Mouse (Mus musculus): ENCODE measurements around the gene Usp2.

Gene Usp2

GRCm38 (mm10) chr9:44045884-44046272, 20.9 kb upstream of the Usp2 start:
- in situ Hi-C loops (cut with MboI, MseI) = loop anchor here (5.0 kb wide), 1 partner anchor 59 kb away; no protein-coding TSS in a partner anchor

DNA sequence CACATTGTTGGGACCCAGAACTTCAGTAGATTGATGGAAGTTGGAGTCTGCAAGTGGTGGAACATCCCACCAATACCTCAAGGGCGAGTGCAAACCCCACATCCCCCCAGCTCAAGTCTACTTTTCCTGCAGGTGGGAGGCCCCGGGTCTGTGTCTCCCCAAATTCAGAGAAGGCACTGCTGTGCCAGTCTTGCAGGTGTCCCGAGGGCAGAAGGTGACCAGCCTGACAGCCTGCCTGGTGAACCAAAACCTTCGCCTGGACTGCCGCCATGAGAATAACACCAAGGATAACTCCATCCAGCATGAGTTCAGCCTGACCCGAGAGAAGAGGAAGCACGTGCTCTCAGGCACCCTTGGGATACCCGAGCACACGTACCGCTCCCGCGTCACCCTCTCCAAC, 20.4 kb upstream of the Usp2 start:
- in situ Hi-C loops (cut with MboI, MseI) = loop anchor here (5.0 kb wide), 1 partner anchor 59 kb away; no protein-coding TSS in a partner anchor

DNA sequence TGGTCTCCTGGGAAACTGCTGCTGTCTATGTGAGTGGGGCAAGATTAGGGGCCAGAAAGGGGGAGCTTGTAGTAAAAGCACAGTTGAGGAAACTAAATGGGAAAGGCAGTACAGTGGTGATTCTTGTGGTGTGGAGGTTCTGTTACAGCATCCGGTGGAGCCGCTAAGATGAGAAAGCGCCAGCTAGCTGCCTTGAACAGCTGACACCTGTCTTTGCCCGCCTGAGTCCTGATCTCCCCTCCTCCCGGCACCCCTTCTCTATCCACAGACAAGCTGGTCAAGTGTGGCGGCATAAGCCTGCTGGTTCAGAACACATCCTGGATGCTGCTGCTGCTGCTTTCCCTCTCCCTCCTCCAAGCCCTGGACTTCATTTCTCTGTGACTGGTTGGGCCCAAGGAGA, 19.8 kb upstream of the Usp2 start:
- in situ Hi-C loops (cut with MboI, MseI) = loop anchor here (5.0 kb wide), 1 partner anchor 60 kb away; no protein-coding TSS in a partner anchor

DNA sequence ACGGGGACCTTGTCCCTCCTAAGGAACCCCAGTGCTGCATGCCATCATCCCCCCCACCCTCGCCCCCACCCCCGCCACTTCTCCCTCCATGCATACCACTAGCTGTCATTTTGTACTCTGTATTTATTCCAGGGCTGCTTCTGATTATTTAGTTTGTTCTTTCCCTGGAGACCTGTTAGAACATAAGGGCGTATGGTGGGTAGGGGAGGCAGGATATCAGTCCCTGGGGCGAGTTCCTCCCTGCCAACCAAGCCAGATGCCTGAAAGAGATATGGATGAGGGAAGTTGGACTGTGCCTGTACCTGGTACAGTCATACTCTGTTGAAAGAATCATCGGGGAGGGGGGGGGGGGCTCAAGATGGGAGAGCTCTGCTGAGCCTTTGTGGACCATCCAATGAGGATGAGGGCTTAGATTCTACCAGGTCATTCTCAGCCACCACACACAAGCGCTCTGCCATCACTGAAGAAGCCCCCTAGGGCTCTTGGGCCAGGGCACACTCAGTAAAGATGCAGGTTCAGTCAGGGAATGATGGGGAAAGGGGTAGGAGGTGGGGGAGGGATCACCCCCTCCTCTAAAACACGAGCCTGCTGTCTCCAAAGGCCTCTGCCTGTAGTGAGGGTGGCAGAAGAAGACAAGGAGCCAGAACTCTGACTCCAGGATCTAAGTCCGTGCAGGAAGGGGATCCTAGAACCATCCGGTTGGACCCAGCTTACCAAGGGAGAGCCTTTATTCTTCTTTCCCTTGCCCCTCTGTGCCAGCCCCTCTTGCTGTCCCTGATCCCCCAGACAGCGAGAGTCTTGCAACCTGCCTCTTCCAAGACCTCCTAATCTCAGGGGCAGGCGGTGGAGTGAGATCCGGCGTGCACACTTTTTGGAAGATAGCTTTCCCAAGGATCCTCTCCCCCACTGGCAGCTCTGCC, 19.0 kb upstream of the Usp2 start:
- in situ Hi-C loops (cut with MboI, MseI) = loop anchor here (5.0 kb wide), 1 partner anchor 61 kb away; no protein-coding TSS in a partner anchor

- in situ Hi-C loops (cut with MboI, MseI) = loop anchor here (5.0 kb wide), 1 partner anchor 61 kb away; no protein-coding TSS in a partner anchor
These were observed 18.1 kb upstream of the Usp2 start for GRCm38 (mm10) chr9:44048541-44049380.

DNA sequence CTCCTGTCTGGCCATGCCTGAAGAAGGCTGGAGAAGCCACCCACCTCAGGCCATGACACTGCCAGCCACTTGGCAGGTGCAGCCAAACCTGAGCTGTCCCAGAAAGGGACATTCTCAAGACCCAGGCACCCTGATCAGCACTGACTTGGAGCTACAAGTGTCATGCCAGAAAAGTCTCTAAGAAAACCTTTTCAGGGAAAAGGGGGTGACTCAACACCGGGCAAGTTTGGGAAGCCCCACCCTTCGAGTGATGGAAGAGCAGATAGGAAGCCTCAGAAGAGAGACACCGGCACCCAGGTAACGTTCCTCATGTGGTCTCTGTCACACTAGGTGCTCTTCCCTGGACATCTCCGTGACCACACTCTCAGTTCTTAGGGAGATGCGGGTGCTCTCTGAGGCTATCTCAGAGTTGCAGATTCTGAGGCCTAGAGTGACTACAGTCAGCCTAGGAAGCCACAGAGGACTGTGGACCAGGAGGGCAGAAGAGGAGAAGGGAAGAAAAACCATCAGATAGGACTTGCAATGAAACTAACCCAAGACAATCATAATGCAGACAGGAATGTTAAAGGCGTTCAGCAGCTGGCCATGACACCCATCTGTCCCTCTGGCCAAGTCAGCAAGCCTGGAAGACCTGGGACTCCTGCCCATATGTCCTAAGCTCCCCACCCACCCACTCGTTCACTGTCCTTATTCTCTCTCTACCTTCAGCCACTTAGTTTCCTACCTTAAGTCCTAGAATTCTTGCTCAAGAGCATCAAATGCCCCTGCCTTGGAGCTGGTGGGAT, 17.2 kb upstream of the Usp2 start:
- in situ Hi-C loops (cut with MboI, MseI) = loop anchor here (5.0 kb wide), 1 partner anchor 62 kb away; no protein-coding TSS in a partner anchor

DNA sequence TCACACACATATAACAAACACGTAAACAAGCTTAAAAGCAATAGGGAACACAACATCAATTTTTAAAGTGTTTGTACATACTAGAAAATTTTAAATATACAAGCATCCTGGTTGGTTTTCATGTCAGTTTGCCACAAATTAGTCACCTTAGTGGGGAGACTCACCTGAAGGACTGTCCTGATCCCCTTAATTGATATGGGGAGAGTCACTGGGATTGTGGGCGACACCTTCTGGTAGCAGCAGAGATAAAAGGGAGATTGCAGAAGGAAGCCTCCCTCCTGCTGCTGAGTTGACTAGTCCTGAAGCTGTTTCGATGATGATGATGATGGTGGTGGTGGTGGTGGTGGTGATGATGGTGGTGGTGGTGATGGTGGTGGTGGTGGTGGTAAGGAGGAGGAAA, 14.0 kb upstream of the Usp2 start:
- in situ Hi-C loops (cut with MboI, MseI) = no loop called here

DNA sequence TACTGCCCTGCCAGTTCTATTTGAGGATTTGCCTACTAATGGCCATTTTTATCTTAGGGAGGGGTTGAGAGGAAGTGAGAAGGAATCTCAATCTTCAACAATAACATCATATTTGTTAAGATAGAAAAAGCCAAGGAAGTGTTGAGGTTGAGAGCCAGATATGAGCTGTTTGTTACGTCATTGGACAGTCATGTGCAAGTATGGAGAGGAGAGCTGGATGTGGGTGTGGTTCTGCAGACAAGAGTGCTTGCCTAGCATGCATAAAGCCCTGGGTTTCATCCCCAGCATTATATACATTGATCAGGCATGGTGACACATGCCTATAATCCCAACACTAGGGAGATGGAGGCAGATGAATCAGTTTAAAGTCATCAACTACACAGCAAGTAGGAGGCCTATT, 12.9 kb upstream of the Usp2 start:
- in situ Hi-C loops (cut with MboI, MseI) = no loop called here

GRCm38 (mm10) chr9:44058606-44059005, 8.2 kb upstream of the Usp2 start:
- in situ Hi-C loops (cut with MboI, MseI) = no loop called here

DNA sequence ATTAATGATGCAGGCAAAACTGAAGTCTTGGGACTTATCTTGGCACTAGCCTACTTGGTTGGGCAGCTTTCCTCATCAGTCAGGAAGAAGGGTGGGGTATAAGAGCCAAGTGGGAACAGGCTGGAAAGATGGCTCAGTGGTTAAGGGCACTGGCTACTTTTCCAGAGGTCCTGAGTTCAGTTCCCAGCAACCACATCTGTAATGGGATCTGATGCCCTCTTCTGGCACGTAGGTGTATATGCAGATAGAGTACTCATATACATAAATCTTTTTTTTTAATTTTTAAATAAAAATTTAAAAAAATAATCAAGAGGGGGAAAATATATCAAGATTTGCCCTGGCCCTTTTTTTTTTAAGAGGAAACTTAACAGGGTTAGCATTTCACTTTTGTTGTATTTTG, 1.6 kb upstream of the Usp2 start:
- in situ Hi-C loops (cut with MboI, MseI) = no loop called here

DNA sequence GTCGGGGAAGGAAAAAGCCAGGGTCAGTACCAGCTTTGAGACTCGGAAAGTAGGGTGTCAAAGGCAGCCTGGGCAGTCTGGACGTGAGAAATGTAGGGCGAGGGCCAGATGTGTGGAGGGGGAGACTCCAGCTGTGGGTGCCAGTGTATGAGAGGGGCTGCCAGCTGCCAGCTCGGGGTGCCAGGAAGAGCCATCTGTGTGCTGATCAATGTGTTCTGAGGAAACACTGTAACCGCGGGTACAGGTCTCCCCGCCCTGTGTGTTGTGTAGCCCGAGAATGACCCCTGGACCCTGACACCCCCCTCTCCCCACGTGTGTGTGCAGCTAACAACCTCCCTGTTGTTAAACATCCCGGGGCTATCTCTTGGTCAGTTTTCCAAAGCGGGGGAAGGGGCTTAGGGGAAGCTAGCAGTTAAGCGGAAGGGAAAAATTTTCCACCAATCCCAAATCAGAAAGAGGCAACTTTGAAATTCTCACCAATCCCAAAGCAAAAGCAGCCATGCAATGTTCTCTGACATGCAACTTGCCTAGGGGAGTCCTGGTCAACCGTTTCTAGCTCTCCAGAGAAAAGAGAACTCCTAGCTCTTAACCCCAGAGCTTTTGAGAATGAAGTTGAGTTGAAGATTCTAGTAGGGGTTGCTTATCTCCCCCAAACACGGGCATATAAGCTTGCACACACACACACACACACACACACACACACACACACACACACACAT, 579 bp downstream of the Usp2 start:
- in situ Hi-C loops (cut with MboI, MseI) = no loop called here

- in situ Hi-C loops (cut with MboI, MseI) = no loop called here
These were observed 1.1 kb downstream of the Usp2 start for GRCm38 (mm10) chr9:44067960-44068330.

DNA sequence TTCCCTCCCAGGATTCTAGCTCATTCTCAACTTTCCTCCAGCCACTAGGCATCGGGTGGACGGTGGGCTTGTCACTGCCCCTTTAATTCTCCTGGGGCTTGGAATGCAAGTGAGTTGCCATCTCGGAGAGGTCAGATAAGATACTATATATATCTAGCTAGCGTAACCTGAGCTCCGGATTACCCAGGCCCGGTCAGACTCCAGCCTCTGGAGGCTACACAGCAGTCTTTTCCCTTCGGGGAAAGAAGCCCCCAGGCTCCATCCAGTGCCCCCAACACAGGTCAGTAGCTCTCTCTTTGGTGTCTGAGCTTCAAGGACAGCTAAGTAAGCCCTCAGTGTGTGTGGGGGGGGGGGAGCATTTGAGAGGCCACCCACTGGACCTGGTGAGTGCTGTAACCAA, 2.4 kb downstream of the Usp2 start:
- in situ Hi-C loops (cut with MboI, MseI) = no loop called here

DNA sequence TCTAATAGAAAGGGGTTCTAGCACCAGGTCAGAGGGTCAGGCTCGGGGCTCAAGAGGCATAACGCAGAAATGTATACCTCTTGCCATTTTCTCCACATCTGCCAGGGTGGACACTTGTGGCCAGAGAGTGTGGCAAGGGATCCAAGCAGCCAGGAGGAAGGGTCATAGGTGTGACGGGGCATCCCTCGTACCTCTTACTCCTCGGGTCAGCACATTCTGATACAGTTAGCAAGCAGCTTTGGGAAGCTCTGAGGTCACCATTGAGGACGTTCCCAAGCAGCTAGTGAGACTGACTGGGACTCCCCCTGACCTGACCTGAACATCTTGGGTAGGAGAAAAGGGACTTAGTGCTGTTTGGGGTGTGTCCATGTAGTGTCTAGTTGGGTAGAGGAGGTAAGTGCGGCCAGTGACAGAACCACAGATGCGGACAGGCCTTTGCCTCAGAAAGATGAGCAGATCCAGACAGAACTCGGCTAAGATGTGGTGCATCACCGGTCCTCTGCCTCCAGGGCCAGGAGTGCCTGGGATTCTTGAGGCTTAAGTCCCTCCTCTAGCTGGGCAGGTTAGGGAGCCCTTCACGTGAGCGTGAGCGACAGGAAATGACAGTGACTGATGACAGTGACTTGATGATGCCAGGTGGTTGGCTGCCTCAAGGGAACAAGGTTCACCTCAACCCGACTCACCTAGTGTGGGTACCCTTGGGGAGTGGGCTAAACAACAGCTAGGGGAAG, 3.5 kb downstream of the Usp2 start:
- in situ Hi-C loops (cut with MboI, MseI) = no loop called here

GRCm38 (mm10) chr9:44070844-44071231, 4.0 kb downstream of the Usp2 start:
- in situ Hi-C loops (cut with MboI, MseI) = no loop called here

DNA sequence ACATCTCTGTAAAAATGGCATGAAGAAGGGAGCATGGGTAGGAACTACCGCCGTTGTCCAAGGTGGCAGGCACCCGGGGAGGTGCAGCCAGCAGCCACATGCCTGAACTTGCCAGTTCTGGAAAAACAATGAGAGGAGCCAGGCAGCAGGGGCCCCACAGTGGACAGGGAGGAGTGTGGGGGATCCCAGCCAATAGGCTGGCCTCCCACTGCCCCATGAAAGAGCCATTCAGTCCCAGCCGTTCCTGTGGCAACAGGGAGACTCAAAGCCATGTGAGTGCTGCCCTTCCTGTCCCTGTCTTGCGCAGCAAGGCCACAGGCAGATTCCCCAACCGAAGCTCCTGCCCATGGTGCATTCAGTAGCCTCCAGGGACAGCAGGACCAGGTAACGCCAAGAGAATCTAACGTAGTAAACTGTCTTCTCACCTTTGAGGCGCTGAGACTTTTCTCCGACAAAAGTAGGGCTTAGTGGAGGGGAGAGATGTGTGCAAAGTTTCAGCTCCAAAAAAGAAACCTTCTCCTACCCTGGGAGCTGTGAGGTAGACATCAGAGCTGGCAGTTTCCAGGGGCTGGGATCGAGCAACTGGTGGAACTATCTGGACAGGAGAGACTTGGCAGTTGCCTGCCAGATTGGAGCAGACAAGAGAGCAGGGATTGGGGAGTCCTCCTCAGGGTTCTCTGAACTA, 5.2 kb downstream of the Usp2 start:
- in situ Hi-C loops (cut with MboI, MseI) = no loop called here

DNA sequence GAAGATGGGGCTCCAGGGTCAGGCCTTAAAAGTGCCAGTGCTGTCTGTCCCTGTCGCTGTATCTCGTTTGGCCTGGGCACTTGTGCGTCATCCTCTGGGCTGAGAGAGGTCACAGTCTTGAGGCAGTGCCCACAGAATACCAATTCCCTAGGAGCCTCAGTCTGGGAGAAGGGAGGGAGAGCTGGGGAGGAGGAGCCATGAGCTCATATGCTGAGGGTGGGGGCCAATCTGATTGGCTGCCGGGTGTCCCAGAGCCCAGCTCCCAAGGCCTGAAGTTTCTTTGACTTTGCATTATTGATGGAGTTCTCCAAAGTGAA, 5.7 kb downstream of the Usp2 start:
- in situ Hi-C loops (cut with MboI, MseI) = no loop called here

GRCm38 (mm10) chr9:44073115-44073514, 6.3 kb downstream of the Usp2 start:
- in situ Hi-C loops (cut with MboI, MseI) = no loop called here

DNA sequence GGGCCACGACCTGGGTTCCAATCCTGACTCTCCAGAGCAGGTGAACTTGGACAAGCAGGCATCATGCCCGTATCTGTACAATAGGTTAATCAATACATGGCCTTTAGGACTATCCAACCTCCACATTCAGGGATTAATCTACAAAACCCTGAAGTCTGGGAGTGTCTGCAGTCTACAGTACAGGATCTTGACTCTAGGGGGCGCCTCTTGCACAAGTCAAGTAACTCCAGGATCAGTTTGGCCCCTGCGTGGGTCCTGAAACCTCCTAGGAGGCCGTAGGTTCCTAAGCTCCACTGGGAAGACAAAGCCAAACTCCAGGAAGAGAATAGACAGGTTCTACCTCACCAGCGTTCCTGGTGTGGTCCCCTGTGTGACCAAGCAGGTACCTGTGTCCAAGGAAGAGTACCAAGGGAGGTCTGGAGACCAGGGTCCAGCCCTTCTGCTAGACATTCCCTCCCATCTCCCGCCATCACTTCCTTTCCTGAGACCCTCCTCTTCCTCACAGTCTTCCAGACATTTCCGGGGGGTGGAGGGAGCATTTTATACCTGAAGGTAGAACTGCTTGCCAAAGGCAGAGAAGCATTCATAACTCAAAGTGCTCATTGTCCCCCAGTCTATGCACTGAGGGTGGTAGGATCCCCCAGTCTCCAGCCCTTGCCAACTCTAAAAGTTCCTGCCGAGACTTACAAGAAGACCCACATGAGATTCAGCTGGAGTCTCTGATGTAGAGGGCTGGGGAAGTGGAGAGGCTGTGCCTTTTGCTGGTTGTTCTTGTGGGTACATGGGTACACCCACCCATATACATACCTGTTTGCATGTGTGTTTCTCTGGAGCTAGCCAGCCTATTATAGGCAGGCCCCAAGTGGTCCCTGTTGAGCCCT, 7.8 kb downstream of the Usp2 start:
- in situ Hi-C loops (cut with MboI, MseI) = no loop called here
